Mouse (Mus musculus) adrenal gland, postnatal 10 days (tissue): ENCODE measurements around the gene Syngr1. TPM values are rescaled to one million over a fixed set of nuclear protein-coding genes. Genes with fewer than 3 reads are reported as not detected.
A peak's percentile ranks its signal among the peaks of the same experiment; 100 is the strongest.
"Not testable (repeated sequence)": the region's sequence is repeated elsewhere in the genome, so short reads cannot be mapped to it uniquely, and the experiment has no call there.

Source experiments
- DNase-seq: peaks from one replicate; pipeline ENCODE4 v3.0.0; 2021; ENCODE audit warnings: mixed read lengths
- total RNA-seq, 2 experiments: library from RNA; stranded (reverse); gene quantifications; 2 replicates each; pipeline ENCODE4 v1.2.3; 2021

Gene Syngr1
- total RNA-seq, 2 experiments from 2014 or later: 30.2 to 35.0 TPM

GRCm38 (mm10) chr15:80117154-80117553 lies 26.0 kb downstream of the Syngr1 start:
- no peak for DNase-seq

GRCm38 (mm10) chr15:80119076-80119475 lies 27.9 kb downstream of the Syngr1 start:
- no peak for DNase-seq

GRCm38 (mm10) chr15:80121721-80122325 lies 30.7 kb downstream of the Syngr1 start:
- no peak for DNase-seq

- not testable (repeated sequence) for DNase-seq
These were observed 31.3 kb downstream of the Syngr1 start for GRCm38 (mm10) chr15:80122431-80122830.

GRCm38 (mm10) chr15:80124651-80125050 lies 33.5 kb downstream of the Syngr1 start:
- DNase-seq: no peak

GRCm38 (mm10) chr15:80127191-80127590 lies 36.1 kb downstream of the Syngr1 start:
- DNase-seq: no peak

- no peak for DNase-seq
These were observed 38.8 kb downstream of the Syngr1 start for GRCm38 (mm10) chr15:80129982-80130381.

GRCm38 (mm10) chr15:80130689-80131088 lies 39.6 kb downstream of the Syngr1 start:
- DNase-seq: no peak

GRCm38 (mm10) chr15:80131421-80131820 lies 40.3 kb downstream of the Syngr1 start:
- DNase-seq: no peak

GRCm38 (mm10) chr15:80132452-80132851 lies 41.3 kb downstream of the Syngr1 start:
- no peak for DNase-seq

- DNase-seq: peak; percentile 94
These were observed 42.0 kb downstream of the Syngr1 start, which contains the start of gene Tab1 for GRCm38 (mm10) chr15:80132993-80133586. Gene Tab1 (plus strand): TSS chr15:80133127.

GRCm38 (mm10) chr15:80133682-80134449 lies 42.7 kb downstream of the Syngr1 start:
- peak; percentile 51 for DNase-seq

GRCm38 (mm10) chr15:80134450-80134847 lies 43.3 kb downstream of the Syngr1 start:
- peak; percentile 67 for DNase-seq

- DNase-seq: no peak
These were observed 44.4 kb downstream of the Syngr1 start for GRCm38 (mm10) chr15:80135499-80135898.

- no peak for DNase-seq
These were observed 45.5 kb downstream of the Syngr1 start for GRCm38 (mm10) chr15:80136645-80137044.

GRCm38 (mm10) chr15:80137945-80138791 lies 47.0 kb downstream of the Syngr1 start:
- DNase-seq: no peak

- no peak for DNase-seq
These were observed 49.2 kb downstream of the Syngr1 start for GRCm38 (mm10) chr15:80140302-80140701.

- DNase-seq: no peak
These were observed 49.7 kb downstream of the Syngr1 start for GRCm38 (mm10) chr15:80140878-80141277.

- DNase-seq: no peak
These were observed 51.0 kb downstream of the Syngr1 start for GRCm38 (mm10) chr15:80142130-80142529.

- DNase-seq: no peak
These were observed 52.6 kb downstream of the Syngr1 start for GRCm38 (mm10) chr15:80143760-80144159.

- no peak for DNase-seq
These were observed 54.3 kb downstream of the Syngr1 start for GRCm38 (mm10) chr15:80145397-80145796.

GRCm38 (mm10) chr15:80146153-80146552 lies 55.0 kb downstream of the Syngr1 start:
- DNase-seq: no peak
